Mouse (Mus musculus) urinary bladder, adult 18-20 months (tissue): Measurements from ENCODE around the gene Magel2.

ENCODE experiments used
- DNase-seq, 2 experiments: peaks; one replicate each; pipeline ENCODE4 v3.0.0; 2022; ENCODE audit warnings: low spot score in 2 of 2, mixed read lengths in 2 of 2

Gene Magel2

GRCm38 (mm10) chr7:62423210-62423609 lies 46.4 kb downstream of the Magel2 start:
- no peak for DNase-seq

GRCm38 (mm10) chr7:62428337-62428736 lies 51.5 kb downstream of the Magel2 start:
- no peak for DNase-seq
